8 mouse cellular contexts compared by ENCODE assay signal in the genomic region with DNA sequence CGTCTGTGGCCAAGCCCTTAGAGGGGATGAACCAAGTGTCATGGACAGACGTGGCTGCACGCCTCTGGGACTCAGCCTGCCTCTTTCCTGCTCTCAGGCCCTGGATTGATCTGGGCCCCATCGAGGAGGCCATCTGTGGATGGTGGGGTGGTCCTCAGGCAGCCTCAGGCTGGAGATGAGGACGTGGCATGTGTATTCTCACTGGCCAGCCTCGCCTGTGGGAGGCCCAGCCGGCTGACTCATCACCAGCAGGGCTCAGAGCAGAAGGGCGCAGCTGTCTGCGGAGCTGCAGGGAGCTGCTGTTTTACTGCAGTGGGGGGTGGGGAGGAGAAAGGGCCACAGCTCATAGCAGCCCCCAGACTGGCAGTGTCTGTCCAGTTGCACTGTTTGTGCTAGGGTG.
DNase-seq lines count a peak whose midpoint lies in the region; ATAC-seq and TF ChIP-seq lines count a peak whose summit lies in the region.

No protein-coding gene starts in this region.

- no peaks in the 10 kb centered on the region for H3K36me3 ChIP-seq in kidney, postnatal 0 days (ENCODE audit: insufficient read depth, low read length)
- H3K36me3 ChIP-seq in liver, postnatal 0 days (replicated peaks; ENCODE audit: insufficient read depth, low read length) = no peaks in the 10 kb centered on the region

- no peak overlapping the region for H3K9ac ChIP-seq in kidney, postnatal 0 days (ENCODE audit: low read depth, low read length)
- no peak overlapping the region for H3K9ac ChIP-seq in liver, postnatal 0 days (replicated peaks)

- TF ChIP-seq CTCF in gastrocnemius, adult 2 months (IDR thresholded peaks at IDR 0.05) = no peak
- no peak for TF ChIP-seq CTCF in kidney, postnatal 0 days (IDR thresholded peaks at IDR 0.05; ENCODE audit: low read depth)
- TF ChIP-seq CTCF in liver, postnatal 0 days (IDR thresholded peaks at IDR 0.05; ENCODE audit: low read depth) = no peak

- TF ChIP-seq EP300 in liver, postnatal 0 days (IDR thresholded peaks at IDR 0.05; ENCODE audit: low read depth) = no peak

- H3K4me3 ChIP-seq in gastrocnemius, adult 2 months = no peak overlapping the region
- no peak overlapping the region for H3K4me3 ChIP-seq in kidney, postnatal 0 days (replicated peaks; ENCODE audit: low read depth, low read length)
- H3K4me3 ChIP-seq in liver, postnatal 0 days (ENCODE audit: low read depth, low read length) = no peak overlapping the region

- DNase-seq in frontal cortex, postnatal 10 days (ENCODE audit: low spot score in 2 of 2) = no peak
- peak; percentile 69 for DNase-seq in Muller cell, postnatal 12 days (ENCODE audit: inconsistent ontology term)
- DNase-seq in gastrocnemius, adult 2 months = peak; percentile 77
- DNase-seq in kidney, postnatal 0 days (ENCODE audit: low spot score) = peak; percentile 44
- DNase-seq in lung, postnatal 4 days = peak; percentile 57 to 83
- no peak for DNase-seq in T-cell, adult 2 months (ENCODE audit: low spot score)
- DNase-seq in liver, postnatal 0 days = no peak

- H3K27me3 ChIP-seq in kidney, postnatal 0 days (ENCODE audit: insufficient read depth, low read length) = no peaks in the 10 kb centered on the region
- H3K27me3 ChIP-seq in liver, postnatal 0 days (ENCODE audit: insufficient read depth, low read length) = no peaks in the 10 kb centered on the region

- H3K27ac ChIP-seq in gastrocnemius, adult 2 months = peak overlapping the region; percentile 76
- no peak overlapping the region for H3K27ac ChIP-seq in kidney, postnatal 0 days
- no peak overlapping the region for H3K27ac ChIP-seq in liver, postnatal 0 days (ENCODE audit: low read depth)

- 29% methylated on average over 9 of the region's 9 CpGs for WGBS in kidney, postnatal 0 days
- WGBS in liver, postnatal 0 days (ENCODE audit: insufficient replicate concordance) = 48% methylated on average over 9 of the region's 9 CpGs

- ATAC-seq in frontal cortex, adult (ENCODE audit: low TSS enrichment) = peak; percentile 93
- ATAC-seq in kidney, postnatal 0 days (replicated peaks; ENCODE audit: low FRiP score, low read depth) = peak; percentile 46; the same call in 1 of the 2 replicates
- ATAC-seq in liver, postnatal 0 days = no peak

- 0 out of 2 replicates have a peak, but pooled peaks cover 3% of the 10 kb centered on the region for H3K4me1 ChIP-seq in kidney, postnatal 0 days (replicated peaks; ENCODE audit: insufficient read depth, low read length)
- H3K4me1 ChIP-seq in liver, postnatal 0 days (ENCODE audit: insufficient read depth) = no peaks in the 10 kb centered on the region

- intact Hi-C loops in gastrocnemius, adult 2 months (cut with DNase I) = no loop called here

- no peaks in the 10 kb centered on the region for H3K9me3 ChIP-seq in kidney, postnatal 0 days (replicated peaks; ENCODE audit: low read length)
- no peaks in the 10 kb centered on the region for H3K9me3 ChIP-seq in liver, postnatal 0 days (ENCODE audit: low read length)

- no peak overlapping the region for H3K4me2 ChIP-seq in kidney, postnatal 0 days (ENCODE audit: low read length)
- H3K4me2 ChIP-seq in liver, postnatal 0 days (ENCODE audit: low read depth, low read length) = no peak overlapping the region

Comparison
In these comparisons a context has a peak if more than half of its experiments do, and no peak if none do; other contexts are left out.
1. DNase-seq: peak in Muller cell, postnatal 12 days (single experiment), gastrocnemius, adult 2 months (single experiment), kidney, postnatal 0 days (single experiment) and lung, postnatal 4 days (2 of 2); none in frontal cortex, postnatal 10 days (0 of 2), T-cell, adult 2 months (single experiment) and liver, postnatal 0 days (single experiment).